Mouse (Mus musculus) midbrain, embryonic 16.5 days (tissue): ENCODE results near the gene 2310022A10Rik. TPM values are rescaled to one million over a fixed set of nuclear protein-coding genes. Genes with fewer than 3 reads are reported as not detected.
A peak's percentile ranks its signal among the peaks of the same experiment; 100 is the strongest.

Experiments used
- ATAC-seq: fragments of 200-750 bp; cut with Nextera tagmentation; 2 replicates; pipeline ENCODE4 v1.8.0; 2017; ENCODE audit warnings: moderate TSS enrichment
- H3K27ac ChIP-seq: fragments of 300-500 bp; sonication (generic); 2 replicates; pipeline ENCODE4 v1.5.1; 2014; ENCODE audit warnings: mild to moderate bottlenecking, low read length, mixed read lengths
- H3K27me3 ChIP-seq: fragments of 300-500 bp; sonication (generic); 2 replicates; pipeline ENCODE4 v1.6.1; 2014; ENCODE audit warnings: low read depth, low read length, mixed read lengths; ENCODE audit not compliant: control insufficient read depth, insufficient read depth
- H3K36me3 ChIP-seq: fragments of 300-500 bp; sonication (generic); 2 replicates; pipeline ENCODE4 v1.6.1; 2014; ENCODE audit warnings: mild to moderate bottlenecking, low read length, moderate library complexity, mixed read lengths; ENCODE audit not compliant: control insufficient read depth, insufficient read depth
- H3K4me1 ChIP-seq: fragments of 300-500 bp; sonication (generic); 2 replicates; pipeline ENCODE4 v1.6.1; 2014; ENCODE audit warnings: mild to moderate bottlenecking, low read length, mixed read lengths; ENCODE audit not compliant: control insufficient read depth, insufficient read depth
- H3K4me2 ChIP-seq: fragments of 300-500 bp; sonication (generic); 2 replicates; pipeline ENCODE4 v1.6.1; 2014; ENCODE audit warnings: mild to moderate bottlenecking, low read length, mixed read lengths
- H3K4me3 ChIP-seq: fragments of 300-500 bp; sonication (generic); 2 replicates; pipeline ENCODE4 v1.5.1; 2014; ENCODE audit warnings: low read depth, mild to moderate bottlenecking, low read length, moderate library complexity, mixed read lengths
- H3K9ac ChIP-seq: fragments of 300-500 bp; sonication (generic); 2 replicates; pipeline ENCODE4 v1.6.1; 2014; ENCODE audit warnings: low read depth, low read length, mixed read lengths
- H3K9me3 ChIP-seq: fragments of 300-500 bp; sonication (generic); replicated peaks from 2 replicates; pipeline ENCODE4 v1.6.1; 2014; ENCODE audit warnings: mild to moderate bottlenecking, low read length, mixed read lengths; ENCODE audit not compliant: control insufficient read depth, poor library complexity, severe bottlenecking
- WGBS: fragments of 180-500 bp; shearing (Covaris S2); extraction: QIAGEN DNeasy Blood & Tissue Kit; methylation state at CpG from one replicate; pipeline ENCODE4 v1.1.7; 2014; 5-methylcytosine and 5-hydroxymethylcytosine counted together
- polyA plus RNA-seq: library from polyadenylated mRNA; unstranded; fragments of >200 nt; fragmentation: Nextera tagmentation; extraction: Ambion mirVana; gene quantifications from 2 replicates; pipeline ENCODE4 v1.2.1, GENCODE M21; 2015

The 2310022A10Rik gene
- polyA plus RNA-seq, 1 experiment from 2014 or later: 37.5 TPM

- no peak overlapping the region for H3K4me3 ChIP-seq
- peaks cover 4% of the 10 kb centered on the region; the same call in 1 of the 2 replicates for H3K4me1 ChIP-seq
- H3K4me2 ChIP-seq: no peak overlapping the region
- WGBS: 81% methylated on average over 2 of the region's 2 CpGs
- H3K36me3 ChIP-seq: no peaks in the 10 kb centered on the region
- ATAC-seq: no peak
- no peak overlapping the region for H3K27ac ChIP-seq
- H3K9ac ChIP-seq: no peak overlapping the region
- H3K9me3 ChIP-seq: no peaks in the 10 kb centered on the region
- H3K27me3 ChIP-seq: no peaks in the 10 kb centered on the region
These were observed 49.1 kb downstream of the 2310022A10Rik start for GRCm38 (mm10) chr7:27602161-27602560.

GRCm38 (mm10) chr7:27602835-27603234 is 49.8 kb downstream of the 2310022A10Rik start:
- ATAC-seq: no peak
- Histone ChIP-seq H3K36me3 (no peaks in the 10 kb centered on the region), H3K9ac (no peak overlapping the region), H3K27me3 (no peaks in the 10 kb centered on the region), H3K4me2 (no peak overlapping the region), H3K4me1 (peaks cover 4% of the 10 kb centered on the region; the same call in 1 of the 2 replicates), H3K9me3 (no peaks in the 10 kb centered on the region), H3K4me3 (no peak overlapping the region), H3K27ac (no peak overlapping the region)
- 84% methylated on average over 7 of the region's 7 CpGs for WGBS

DNA sequence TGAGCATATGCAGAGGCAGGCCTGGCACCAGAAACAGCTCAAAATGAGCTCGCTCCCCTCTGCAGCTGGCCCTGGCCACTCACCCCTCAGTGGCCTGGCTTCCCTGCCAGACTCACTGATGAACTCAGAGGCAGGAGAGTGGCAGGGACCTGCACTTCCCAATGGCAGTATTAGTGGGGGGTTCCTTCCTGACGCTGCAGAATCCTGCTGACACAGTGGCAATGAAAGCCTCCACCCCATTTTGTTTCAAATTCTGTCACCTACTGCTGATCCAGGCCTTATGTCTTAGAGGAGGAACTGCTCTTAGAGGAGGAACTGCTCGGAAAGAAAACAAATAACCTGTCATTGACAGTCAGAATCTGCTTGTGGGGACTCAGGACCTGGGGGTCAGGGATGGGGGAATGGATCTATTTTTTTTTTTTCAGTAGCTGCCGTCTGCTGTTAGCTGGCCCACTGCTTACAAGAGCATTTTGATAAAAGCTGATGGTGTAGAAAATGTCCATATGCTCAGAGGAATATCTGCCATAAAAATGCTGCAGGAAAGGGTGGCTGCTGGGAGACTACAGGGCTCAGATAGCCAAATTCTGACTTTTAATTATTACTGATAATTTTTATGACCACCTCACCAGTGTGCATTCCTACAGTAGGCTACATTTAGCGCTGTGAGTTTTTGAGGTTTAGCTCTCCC is 51.8 kb downstream of the 2310022A10Rik start:
- Histone ChIP-seq H3K4me3 (no peak overlapping the region), H3K9me3 (no peaks in the 10 kb centered on the region), H3K27me3 (no peaks in the 10 kb centered on the region), H3K4me1 (peaks cover 4% of the 10 kb centered on the region; the same call in 1 of the 2 replicates), H3K4me2 (no peak overlapping the region), H3K9ac (peak overlapping the region; percentile 8; the same call in 1 of the 2 replicates), H3K27ac (no peak overlapping the region), H3K36me3 (no peaks in the 10 kb centered on the region)
- 52% methylated on average over 5 of the region's 5 CpGs for WGBS
- no peak for ATAC-seq

DNA sequence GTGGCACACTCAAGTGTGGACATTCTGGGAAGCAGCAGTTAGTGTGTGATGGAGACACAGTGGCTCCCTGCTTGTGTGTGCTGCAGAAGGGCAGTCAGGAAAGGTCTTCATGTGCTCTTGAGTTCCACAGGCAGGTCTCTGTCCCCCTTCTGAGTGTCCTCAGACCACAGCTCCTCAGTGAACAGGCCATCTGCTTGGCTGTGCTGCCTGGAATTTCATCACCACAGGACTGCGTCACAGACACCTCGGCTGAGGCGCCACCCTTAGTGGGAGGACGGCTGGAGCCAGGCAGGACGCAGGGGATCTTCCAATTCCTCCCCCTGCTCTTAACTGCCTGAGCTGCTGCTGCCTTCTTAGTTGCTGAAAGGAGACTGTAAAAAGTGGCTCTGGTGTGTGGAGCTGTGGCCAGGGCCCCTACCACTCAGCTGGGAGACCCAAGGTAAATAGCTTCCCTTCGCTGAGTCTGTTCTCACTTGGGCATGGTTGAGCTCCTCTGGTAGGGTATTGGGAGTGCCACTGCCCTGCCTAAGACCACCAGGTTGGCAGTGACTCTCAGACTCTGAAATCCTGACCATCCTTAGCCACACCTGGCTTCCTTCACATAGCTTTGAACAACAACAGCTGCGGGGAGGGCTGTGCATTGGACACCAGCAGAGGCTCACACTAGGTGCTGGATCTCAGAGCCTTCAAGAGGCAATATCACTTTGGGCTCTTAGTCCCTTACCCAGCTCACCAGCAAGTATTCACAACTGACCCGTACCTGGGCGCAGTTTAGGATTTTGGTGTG is 52.7 kb downstream of the 2310022A10Rik start:
- no peak overlapping the region for H3K4me3 ChIP-seq
- H3K36me3 ChIP-seq: no peaks in the 10 kb centered on the region; the same call in 1 of the 2 replicates
- H3K4me1 ChIP-seq: peaks cover 4% of the 10 kb centered on the region; the same call in 1 of the 2 replicates
- H3K4me2 ChIP-seq: no peak overlapping the region
- no peak overlapping the region for H3K27ac ChIP-seq
- WGBS: 74% methylated on average over 9 of the region's 9 CpGs
- no peaks in the 10 kb centered on the region for H3K27me3 ChIP-seq
- H3K9ac ChIP-seq: 0 out of 2 replicates have a peak overlapping the region, but pooled peaks have one; percentile 5
- ATAC-seq: no peak
- no peaks in the 10 kb centered on the region for H3K9me3 ChIP-seq

DNA sequence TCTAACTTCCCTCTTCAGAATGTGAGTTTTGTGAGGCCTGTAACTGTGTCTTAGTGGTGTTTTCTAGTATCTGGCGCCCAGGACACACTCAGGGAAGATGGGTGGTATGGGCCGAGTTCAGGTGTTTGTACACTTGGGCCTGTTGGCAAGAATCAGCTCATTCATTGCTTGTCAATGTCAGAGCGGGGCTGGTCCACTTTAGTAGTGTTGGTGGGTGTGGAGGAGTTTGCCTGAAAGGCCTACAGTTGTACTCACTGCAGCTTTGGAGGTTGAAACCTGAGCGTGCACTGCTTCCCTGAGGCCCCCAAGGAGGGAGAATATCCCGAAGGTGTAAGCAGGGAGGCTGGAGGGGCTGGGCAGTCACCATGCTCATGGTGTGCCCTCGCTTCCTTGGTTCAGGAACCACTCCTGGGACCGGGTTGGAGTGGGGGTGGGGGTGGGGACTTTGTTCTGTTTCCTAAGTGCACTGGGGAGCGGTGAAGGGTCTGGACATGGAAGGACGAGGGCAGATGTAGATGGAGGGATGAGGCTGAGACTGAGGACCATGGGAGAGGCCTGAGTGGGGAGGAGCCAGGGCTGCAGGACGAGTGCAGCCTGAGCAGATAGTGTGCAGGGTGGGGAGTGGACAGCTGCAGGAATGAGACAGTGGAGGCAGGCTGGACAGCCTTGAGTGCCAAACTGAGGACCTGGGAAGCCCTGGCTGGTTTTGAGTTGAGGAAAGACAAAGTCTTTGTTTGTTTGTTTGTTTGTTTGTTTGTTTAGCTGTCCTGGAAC is 53.6 kb downstream of the 2310022A10Rik start:
- H3K36me3 ChIP-seq: no peaks in the 10 kb centered on the region; the same call in 1 of the 2 replicates
- peaks cover 4% of the 10 kb centered on the region; the same call in 1 of the 2 replicates for H3K4me1 ChIP-seq
- no peak overlapping the region for H3K4me2 ChIP-seq
- no peak overlapping the region for H3K27ac ChIP-seq
- no peak for ATAC-seq
- 75% methylated on average over 10 of the region's 10 CpGs for WGBS
- H3K4me3 ChIP-seq: no peak overlapping the region
- H3K9me3 ChIP-seq: no peaks in the 10 kb centered on the region
- H3K9ac ChIP-seq: no peak overlapping the region
- H3K27me3 ChIP-seq: no peaks in the 10 kb centered on the region

DNA sequence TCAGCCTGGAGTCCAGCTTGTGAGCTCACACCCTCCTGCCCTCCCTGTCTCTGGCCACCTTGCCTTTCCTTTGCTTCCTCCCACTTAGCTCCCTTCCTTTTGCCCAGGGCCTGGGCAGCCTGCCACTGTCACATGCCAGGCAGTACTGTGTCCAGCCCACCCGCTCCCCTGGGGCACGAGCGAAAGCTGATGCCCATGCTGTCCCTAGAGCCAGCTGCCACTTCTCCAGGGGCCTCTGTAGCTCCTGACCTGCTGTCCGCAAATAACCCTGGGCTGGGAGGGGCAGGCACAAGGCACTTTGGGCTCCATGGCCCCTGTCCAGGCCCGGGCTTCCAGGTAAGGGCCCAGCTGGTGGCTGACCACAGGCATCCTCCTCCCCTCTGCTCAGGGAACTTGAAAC is 54.5 kb downstream of the 2310022A10Rik start:
- H3K9me3 ChIP-seq: no peaks in the 10 kb centered on the region
- no peaks in the 10 kb centered on the region for H3K27me3 ChIP-seq
- H3K4me2 ChIP-seq: no peak overlapping the region
- H3K36me3 ChIP-seq: no peaks in the 10 kb centered on the region; the same call in 1 of the 2 replicates
- no peak overlapping the region for H3K27ac ChIP-seq
- 84% methylated on average over 5 of the region's 5 CpGs for whole genome bisulfite sequencing
- ATAC-seq: peak; percentile 23; the same call in 1 of the 2 replicates
- no peak overlapping the region for H3K4me3 ChIP-seq
- no peak overlapping the region for H3K9ac ChIP-seq
- peaks cover 4% of the 10 kb centered on the region; the same call in 1 of the 2 replicates for H3K4me1 ChIP-seq

- H3K4me3 ChIP-seq: no peak overlapping the region
- H3K4me2 ChIP-seq: no peak overlapping the region
- no peak for ATAC-seq
- no peak overlapping the region for H3K9ac ChIP-seq
- no peaks in the 10 kb centered on the region for H3K9me3 ChIP-seq
- H3K27ac ChIP-seq: no peak overlapping the region
- 95% methylated on average over 3 of the region's 3 CpGs for WGBS
- no peaks in the 10 kb centered on the region; the same call in 1 of the 2 replicates for H3K36me3 ChIP-seq
- no peaks in the 10 kb centered on the region for H3K27me3 ChIP-seq
- H3K4me1 ChIP-seq: peaks cover 6% of the 10 kb centered on the region; the same call in 1 of the 2 replicates
These were observed 55.1 kb downstream of the 2310022A10Rik start for GRCm38 (mm10) chr7:27608130-27608529.

DNA sequence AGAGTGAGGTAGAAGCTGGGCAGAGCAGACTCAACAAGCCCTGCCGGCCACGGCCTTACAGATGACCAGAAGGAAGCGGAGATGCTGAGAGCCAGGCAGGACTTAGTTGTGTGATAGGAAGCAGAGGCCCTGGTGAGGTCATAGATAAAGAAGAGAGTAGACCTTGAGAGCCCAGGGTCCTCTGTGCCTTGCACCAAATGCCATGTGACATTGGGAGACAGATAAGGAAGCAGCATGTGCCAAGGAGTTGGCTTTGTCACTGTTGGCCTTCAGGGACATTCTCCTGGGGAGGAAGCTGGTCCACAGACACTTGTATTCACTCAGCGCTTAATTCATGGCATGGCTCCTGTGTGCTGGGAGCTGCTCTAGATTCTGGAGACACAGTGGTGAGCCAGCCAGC is 56.3 kb downstream of the 2310022A10Rik start:
- no peaks in the 10 kb centered on the region; the same call in 1 of the 2 replicates for H3K36me3 ChIP-seq
- peaks cover 11% of the 10 kb centered on the region for H3K4me1 ChIP-seq
- H3K4me2 ChIP-seq: no peak overlapping the region
- no peaks in the 10 kb centered on the region for H3K9me3 ChIP-seq
- no peak overlapping the region for H3K9ac ChIP-seq
- no peak for ATAC-seq
- H3K4me3 ChIP-seq: no peak overlapping the region
- 93% methylated on average over 4 of the region's 4 CpGs for WGBS
- H3K27me3 ChIP-seq: no peaks in the 10 kb centered on the region
- no peak overlapping the region for H3K27ac ChIP-seq
